ENCODE assay signal across 8 mouse cellular contexts in the genomic region with DNA sequence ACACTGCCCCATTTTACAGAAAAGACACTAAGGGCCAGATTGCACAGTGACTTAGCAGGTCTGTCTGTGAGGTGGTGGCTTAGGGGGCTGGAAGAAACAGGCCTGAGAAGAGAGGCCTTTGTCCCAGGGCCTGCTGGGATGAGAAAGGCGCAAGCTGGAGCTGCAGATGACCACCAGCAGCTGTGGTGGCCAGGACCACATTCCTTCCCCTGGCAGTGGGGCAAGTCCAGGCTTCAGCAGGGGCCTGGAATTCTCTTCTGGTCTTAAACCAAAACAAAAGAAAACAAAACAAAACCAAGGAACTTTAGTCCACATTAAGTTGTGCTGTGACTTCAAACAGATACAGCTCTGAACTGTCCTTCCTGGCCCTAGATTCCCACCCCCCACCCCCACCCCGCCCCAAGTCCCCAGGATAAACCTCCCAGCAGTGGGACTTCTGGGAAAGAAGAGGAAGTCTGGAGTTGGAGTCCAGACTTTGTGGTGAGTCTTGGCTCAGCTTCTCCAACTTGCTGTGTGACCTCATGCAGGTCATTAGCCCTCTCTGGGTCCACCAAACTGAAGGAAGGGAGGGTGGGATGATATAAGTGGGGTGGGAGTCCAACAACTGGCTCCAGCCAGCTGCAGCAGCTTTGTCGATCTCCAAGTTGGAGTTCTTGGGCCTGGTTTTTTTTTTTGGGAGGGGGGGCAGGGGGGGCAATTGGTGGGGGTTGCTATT. TPM values are rescaled to one million over a fixed set of nuclear protein-coding genes. Genes with fewer than 3 reads are reported as not detected.
DNase-seq lines count a peak whose midpoint lies in the region; ATAC-seq and TF ChIP-seq lines count a peak whose summit lies in the region.

No protein-coding gene starts in this region.

- H3K4me1 ChIP-seq in kidney, adult 2 months (ENCODE audit: control insufficient read depth, insufficient read depth, low read length) = peaks cover 7% of the 10 kb centered on the region
- peaks cover 21% of the 10 kb centered on the region for H3K4me1 ChIP-seq in forebrain, embryonic 13.5 days
- H3K4me1 ChIP-seq in intestine, embryonic 14.5 days (replicated peaks; ENCODE audit: control insufficient read depth, insufficient read depth, low read length) = peaks cover 22% of the 10 kb centered on the region
- H3K4me1 ChIP-seq in midbrain, embryonic 14.5 days (ENCODE audit: control insufficient read depth, insufficient read depth, low read length) = peaks cover 13% of the 10 kb centered on the region

- DNase-seq in kidney, adult 2 months = no peak
- no peak for DNase-seq in kidney, adult 18-20 months
- DNase-seq in intestine, embryonic 14.5 days (ENCODE audit: low spot score) = no peak
- DNase-seq in midbrain, embryonic 14.5 days = no peak
- no peak for DNase-seq in frontal cortex, postnatal 14 days (ENCODE audit: low spot score in 2 of 2)
- no peak for DNase-seq in spleen, adult 18-20 months
- DNase-seq in layer of hippocampus, postnatal 36 days = no peak

- H3K9ac ChIP-seq in forebrain, embryonic 13.5 days = no peak overlapping the region
- H3K9ac ChIP-seq in intestine, embryonic 14.5 days (ENCODE audit: low read length) = no peak overlapping the region
- no peak overlapping the region for H3K9ac ChIP-seq in midbrain, embryonic 14.5 days (replicated peaks; ENCODE audit: low read length)

- no peaks in the 10 kb centered on the region for H3K36me3 ChIP-seq in kidney, adult 2 months (ENCODE audit: control insufficient read depth, insufficient read depth, low read length)
- no peaks in the 10 kb centered on the region for H3K36me3 ChIP-seq in forebrain, embryonic 13.5 days (ENCODE audit: poor library complexity, severe bottlenecking)
- no peaks in the 10 kb centered on the region for H3K36me3 ChIP-seq in intestine, embryonic 14.5 days (ENCODE audit: control insufficient read depth, insufficient read depth, low read length)
- H3K36me3 ChIP-seq in midbrain, embryonic 14.5 days (ENCODE audit: control insufficient read depth, insufficient read depth, low read length) = no peaks in the 10 kb centered on the region

- H3K4me3 ChIP-seq in kidney, adult 2 months (ENCODE audit: insufficient read depth, low read depth, low read length) = no peak overlapping the region
- no peak overlapping the region for H3K4me3 ChIP-seq in forebrain, embryonic 13.5 days
- no peak overlapping the region for H3K4me3 ChIP-seq in intestine, embryonic 14.5 days (ENCODE audit: low read depth, low read length)
- no peak overlapping the region for H3K4me3 ChIP-seq in midbrain, embryonic 14.5 days (replicated peaks; ENCODE audit: low read depth, low read length)

- no peak for TF ChIP-seq POLR2A in kidney, adult 2 months (IDR thresholded peaks at IDR 0.05; ENCODE audit: low read depth, low read length)

- no peaks in the 10 kb centered on the region for H3K9me3 ChIP-seq in forebrain, embryonic 13.5 days (replicated peaks)
- no peaks in the 10 kb centered on the region for H3K9me3 ChIP-seq in intestine, embryonic 14.5 days (ENCODE audit: control insufficient read depth, low read length)
- H3K9me3 ChIP-seq in midbrain, embryonic 14.5 days (ENCODE audit: control insufficient read depth, low read length) = no peaks in the 10 kb centered on the region

- no peaks in the 10 kb centered on the region for H3K27me3 ChIP-seq in kidney, adult 2 months (replicated peaks; ENCODE audit: control insufficient read depth, insufficient read depth, low read length)
- H3K27me3 ChIP-seq in forebrain, embryonic 13.5 days = no peaks in the 10 kb centered on the region
- H3K27me3 ChIP-seq in intestine, embryonic 14.5 days (replicated peaks; ENCODE audit: control insufficient read depth, insufficient read depth, low read length) = no peaks in the 10 kb centered on the region
- H3K27me3 ChIP-seq in midbrain, embryonic 14.5 days (ENCODE audit: control insufficient read depth, insufficient read depth, low read length) = no peaks in the 10 kb centered on the region

- no peak for TF ChIP-seq CTCF in kidney, adult 2 months (conservative IDR thresholded peaks at IDR 0.05; ENCODE audit: insufficient read depth, insufficient read length, low read depth, low read length)

- WGBS in kidney, adult 2 months = 53% methylated on average over 3 of the region's 3 CpGs
- 72% methylated on average over 3 of the region's 3 CpGs for WGBS in forebrain, embryonic 13.5 days
- WGBS in intestine, embryonic 14.5 days = 35% methylated on average over 3 of the region's 3 CpGs
- 74% methylated on average over 3 of the region's 3 CpGs for WGBS in midbrain, embryonic 14.5 days

- H3K27ac ChIP-seq in kidney, adult 2 months (ENCODE audit: insufficient read depth, low read depth, low read length) = peak overlapping the region; percentile 90
- H3K27ac ChIP-seq in forebrain, embryonic 13.5 days = peak overlapping the region; percentile 81
- H3K27ac ChIP-seq in intestine, embryonic 14.5 days (ENCODE audit: low read depth) = peak overlapping the region; percentile 81
- peak overlapping the region; percentile 62 for H3K27ac ChIP-seq in midbrain, embryonic 14.5 days (replicated peaks; ENCODE audit: low read depth, low read length)

- H3K4me2 ChIP-seq in forebrain, embryonic 13.5 days = no peak overlapping the region
- H3K4me2 ChIP-seq in intestine, embryonic 14.5 days (ENCODE audit: low read length) = peak overlapping the region; percentile 20; the same call in 1 of the 2 replicates
- no peak overlapping the region for H3K4me2 ChIP-seq in midbrain, embryonic 14.5 days (ENCODE audit: low read length)

- ATAC-seq in forebrain, embryonic 13.5 days = no peak
- ATAC-seq in intestine, embryonic 14.5 days (replicated peaks; ENCODE audit: low FRiP score, low TSS enrichment, low read depth) = no peak
- ATAC-seq in midbrain, embryonic 14.5 days (ENCODE audit: low FRiP score, low TSS enrichment) = no peak

RNA-seq across cellular contexts. Expression of gene Wasf2, which starts 13.4 kb away (rescaled TPM):
- 37.0 and 45.7 TPM in 2 replicates for polyA plus RNA-seq in kidney, adult 2 months (2012; rRNA removed)
- 36.7 and 42.9 TPM in 2 replicates for polyA plus RNA-seq in forebrain, embryonic 13.5 days (2015; fragmentation: Nextera tagmentation; extraction: Ambion mirVana)
- polyA plus RNA-seq in intestine, embryonic 14.5 days (2014; fragmentation: Nextera tagmentation; extraction: Ambion mirVana) = 79.6 and 88.3 TPM in 2 replicates
- polyA plus RNA-seq in midbrain, embryonic 14.5 days (2014; fragmentation: Nextera tagmentation; extraction: Ambion mirVana) = 19.6 and 23.1 TPM in 2 replicates
- total RNA-seq in layer of hippocampus, postnatal 36 days (2021) = 10 to 100 TPM; 28.7 to 32.8 TPM
